Mouse (Mus musculus) embryonic facial prominence, embryonic 12.5 days (tissue): Measurements from ENCODE around the gene Fez1. TPM values are rescaled to one million over a fixed set of nuclear protein-coding genes. Genes with fewer than 3 reads are reported as not detected.

Experiments
- ATAC-seq: fragments of 200-750 bp; cut with Nextera tagmentation; 2 replicates; pipeline ENCODE4 v1.8.0; 2017; ENCODE audit not compliant: insufficient number of reproducible peaks, insufficient read depth, low FRiP score, low TSS enrichment
- H3K27ac ChIP-seq: fragments of 300-500 bp; sonication (generic); 2 replicates; pipeline ENCODE4 v1.5.1; 2016; ENCODE audit warnings: mild to moderate bottlenecking
- H3K27me3 ChIP-seq: fragments of 300-500 bp; sonication (generic); 2 replicates; pipeline ENCODE4 v1.6.1; 2016; ENCODE audit warnings: mild to moderate bottlenecking, moderate library complexity
- H3K36me3 ChIP-seq: fragments of 300-500 bp; sonication (generic); 2 replicates; pipeline ENCODE4 v1.6.1; 2016; ENCODE audit warnings: mild to moderate bottlenecking
- H3K4me1 ChIP-seq: fragments of 300-500 bp; sonication (generic); 2 replicates; pipeline ENCODE4 v1.6.1; 2016
- H3K4me2 ChIP-seq: fragments of 300-500 bp; sonication (generic); replicated peaks from 2 replicates; pipeline ENCODE4 v1.6.1; 2016; ENCODE audit warnings: mild to moderate bottlenecking, moderate library complexity
- H3K4me3 ChIP-seq: fragments of 300-500 bp; sonication (generic); 2 replicates; pipeline ENCODE4 v1.5.1; 2016; ENCODE audit warnings: mild to moderate bottlenecking
- H3K9ac ChIP-seq: fragments of 300-500 bp; sonication (generic); 2 replicates; pipeline ENCODE4 v1.6.1; 2016; ENCODE audit warnings: mild to moderate bottlenecking, moderate library complexity
- H3K9me3 ChIP-seq: fragments of 300-500 bp; sonication (generic); 2 replicates; pipeline ENCODE4 v1.6.1; 2016; ENCODE audit warnings: mild to moderate bottlenecking, moderate library complexity
- WGBS: fragments of 180-500 bp; shearing (Covaris S2); methylation state at CpG from one replicate; pipeline ENCODE4 v1.1.7; 2016; 5-methylcytosine and 5-hydroxymethylcytosine counted together
- polyA plus RNA-seq: library from polyadenylated mRNA; unstranded; fragments of >200 nt; fragmentation: Nextera tagmentation; extraction: Ambion mirVana; gene quantifications from 2 replicates; pipeline ENCODE4 v1.2.1, GENCODE M21; 2016

Gene Fez1
- polyA plus RNA-seq, 1 experiment from 2014 or later = 94.7 TPM

GRCm38 (mm10) chr9:36898560-36898959, 76.9 kb downstream of the Fez1 start:
- H3K27ac ChIP-seq = no peak overlapping the region
- no peaks in the 10 kb centered on the region for H3K4me1 ChIP-seq
- H3K4me3 ChIP-seq = no peak overlapping the region
- H3K9ac ChIP-seq = no peak overlapping the region
- 0 out of 2 replicates have a peak, but pooled peaks cover 3% of the 10 kb centered on the region for H3K36me3 ChIP-seq
- no peak overlapping the region for H3K4me2 ChIP-seq
- no peaks in the 10 kb centered on the region for H3K27me3 ChIP-seq
- H3K9me3 ChIP-seq = no peaks in the 10 kb centered on the region
- no peak for ATAC-seq
- 88% methylated on average over 3 of the region's 3 CpGs for WGBS

- Histone ChIP-seq H3K4me1 (no peaks in the 10 kb centered on the region), H3K27me3 (no peaks in the 10 kb centered on the region), H3K27ac (no peak overlapping the region), H3K4me3 (no peak overlapping the region), H3K9me3 (no peaks in the 10 kb centered on the region), H3K36me3 (0 out of 2 replicates have a peak, but pooled peaks cover 3% of the 10 kb centered on the region), H3K4me2 (no peak overlapping the region), H3K9ac (no peak overlapping the region)
- 87% methylated on average over 4 of the region's 4 CpGs for WGBS
- ATAC-seq = no peak
These were observed 78.8 kb downstream of the Fez1 start for GRCm38 (mm10) chr9:36900464-36900863.

DNA sequence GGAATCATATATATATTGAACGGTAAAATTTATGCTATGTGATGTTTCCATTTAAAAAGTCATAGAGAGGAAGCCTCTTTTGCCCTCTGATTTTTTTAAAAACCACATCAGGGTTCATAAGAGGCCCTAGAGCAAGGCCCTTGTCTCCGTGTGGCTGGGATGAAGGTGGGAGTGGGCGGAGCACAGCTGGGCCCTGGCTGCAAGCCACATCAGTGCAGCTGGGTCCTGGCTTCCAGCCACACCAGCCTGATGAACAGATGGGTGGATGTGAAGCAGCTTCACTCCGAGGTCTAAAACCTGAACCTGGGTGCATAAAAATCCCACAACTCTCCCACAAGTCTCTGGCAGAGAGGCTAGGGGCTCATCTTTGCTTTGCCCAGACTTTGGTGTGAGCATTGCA, 83.8 kb downstream of the Fez1 start:
- Histone ChIP-seq H3K4me3 (no peak overlapping the region), H3K9ac (no peak overlapping the region), H3K4me1 (no peaks in the 10 kb centered on the region), H3K9me3 (no peaks in the 10 kb centered on the region), H3K4me2 (no peak overlapping the region), H3K27ac (no peak overlapping the region), H3K27me3 (no peaks in the 10 kb centered on the region), H3K36me3 (0 out of 2 replicates have a peak, but pooled peaks cover 3% of the 10 kb centered on the region)
- WGBS = 65% methylated on average over 4 of the region's 4 CpGs
- no peak for ATAC-seq

DNA sequence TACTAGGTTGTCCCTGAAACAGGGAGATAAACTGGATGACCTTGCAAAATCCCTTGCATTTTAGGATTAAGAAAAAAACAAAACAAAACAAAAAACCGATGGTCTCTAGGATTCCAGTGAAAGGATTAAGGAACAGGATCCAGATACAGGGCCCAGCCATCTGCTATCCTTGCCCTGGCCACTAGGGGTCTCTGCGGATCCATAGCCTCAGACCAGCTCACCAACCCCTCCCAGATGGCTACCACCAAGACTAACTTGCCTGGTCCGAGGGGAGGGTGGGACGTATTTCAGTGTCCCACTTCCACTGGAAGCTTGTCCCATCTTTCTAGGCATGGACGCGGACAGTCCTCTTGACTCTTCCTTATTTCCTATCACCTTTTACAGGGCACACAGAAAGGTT, 94.7 kb downstream of the Fez1 start:
- Histone ChIP-seq H3K4me2 (peak overlapping the region; percentile 18; the same call in 1 of the 2 replicates), H3K9ac (no peak overlapping the region), H3K9me3 (no peaks in the 10 kb centered on the region), H3K27me3 (no peaks in the 10 kb centered on the region), H3K27ac (peak overlapping the region; percentile 47; the same call in 1 of the 2 replicates), H3K4me3 (no peak overlapping the region), H3K4me1 (peaks cover 15% of the 10 kb centered on the region), H3K36me3 (no peaks in the 10 kb centered on the region)
- 6% methylated on average over 6 of the region's 6 CpGs for WGBS
- ATAC-seq = no peak

GRCm38 (mm10) chr9:36916915-36917314, 95.3 kb downstream of the Fez1 start:
- Histone ChIP-seq H3K4me1 (peaks cover 15% of the 10 kb centered on the region), H3K27ac (peak overlapping the region; percentile 47; the same call in 1 of the 2 replicates), H3K27me3 (no peaks in the 10 kb centered on the region), H3K36me3 (no peaks in the 10 kb centered on the region), H3K4me3 (no peak overlapping the region), H3K9ac (no peak overlapping the region), H3K4me2 (0 out of 2 replicates have a peak overlapping the region, but pooled peaks have one; percentile 18), H3K9me3 (no peaks in the 10 kb centered on the region)
- ATAC-seq = 0 out of 2 replicates have a peak, but pooled peaks have one; percentile 35
- 12% methylated on average over 5 of the region's 5 CpGs for WGBS

GRCm38 (mm10) chr9:36918582-36918981, 96.9 kb downstream of the Fez1 start:
- Histone ChIP-seq H3K9me3 (no peaks in the 10 kb centered on the region), H3K9ac (no peak overlapping the region), H3K4me3 (no peak overlapping the region), H3K4me1 (peaks cover 15% of the 10 kb centered on the region), H3K4me2 (no peak overlapping the region), H3K27ac (no peak overlapping the region), H3K27me3 (no peaks in the 10 kb centered on the region), H3K36me3 (no peaks in the 10 kb centered on the region)
- ATAC-seq = no peak
- 50% methylated on average over 3 of the region's 3 CpGs for WGBS

DNA sequence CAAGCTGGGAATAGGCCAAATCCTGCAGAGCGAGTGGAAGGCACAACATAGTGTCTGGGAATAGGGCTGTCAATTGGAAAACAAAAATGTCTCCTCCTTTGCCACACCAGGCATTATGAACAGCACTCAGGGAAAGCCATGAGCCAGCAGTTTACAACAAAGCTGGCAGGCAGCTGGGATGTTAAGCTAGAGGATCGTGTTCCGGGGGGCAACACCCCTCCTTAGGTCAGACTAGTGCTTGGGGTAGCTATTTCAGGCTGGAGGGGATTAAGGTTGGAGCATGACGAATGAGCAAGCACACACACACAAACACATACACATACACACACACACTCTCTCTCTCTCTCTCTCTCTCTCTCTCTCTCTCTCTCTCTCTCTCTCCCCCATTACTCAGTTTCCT, 97.8 kb downstream of the Fez1 start:
- H3K36me3 ChIP-seq = no peaks in the 10 kb centered on the region
- H3K27ac ChIP-seq = no peak overlapping the region
- H3K27me3 ChIP-seq = no peaks in the 10 kb centered on the region
- no peak overlapping the region for H3K4me2 ChIP-seq
- whole genome bisulfite sequencing = 33% methylated on average over 4 of the region's 4 CpGs
- peaks cover 15% of the 10 kb centered on the region for H3K4me1 ChIP-seq
- no peaks in the 10 kb centered on the region for H3K9me3 ChIP-seq
- H3K9ac ChIP-seq = no peak overlapping the region
- no peak overlapping the region for H3K4me3 ChIP-seq
- 0 out of 2 replicates have a peak, but pooled peaks have one; percentile 11 for ATAC-seq

DNA sequence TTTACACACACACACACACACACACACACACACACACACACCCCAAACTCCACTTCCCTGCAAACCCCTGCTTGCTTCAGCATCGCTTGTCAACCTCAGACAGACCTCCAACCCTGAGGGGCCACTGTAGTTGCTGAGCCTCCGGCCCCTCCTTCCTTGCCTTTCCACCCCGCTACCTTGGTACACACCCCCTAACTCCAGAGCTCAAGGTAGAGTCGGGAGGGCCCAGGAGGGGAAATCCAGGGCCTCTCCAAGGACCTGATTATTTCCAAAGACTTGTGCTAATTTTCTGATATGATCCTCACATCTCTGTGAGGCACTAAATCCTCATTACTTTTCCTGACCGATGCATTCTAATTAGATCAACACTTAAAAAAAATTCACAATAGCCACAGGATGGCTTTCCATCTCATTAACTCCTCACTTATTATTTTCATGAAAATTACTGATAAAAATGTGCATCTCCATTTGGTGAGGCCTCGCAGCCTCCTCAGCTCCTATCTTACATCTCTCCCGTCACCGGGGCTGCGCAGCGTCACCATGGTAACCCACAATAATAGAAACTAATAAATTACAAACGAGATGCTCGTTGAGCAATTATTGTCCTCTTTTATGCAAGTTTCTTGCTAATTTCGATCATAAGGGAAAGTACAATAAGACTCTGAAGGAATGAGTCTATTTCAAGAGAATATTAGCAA, 100.2 kb downstream of the Fez1 start:
- Histone ChIP-seq H3K27ac (no peak overlapping the region), H3K27me3 (no peaks in the 10 kb centered on the region), H3K4me3 (no peak overlapping the region), H3K4me2 (no peak overlapping the region), H3K9me3 (no peaks in the 10 kb centered on the region), H3K4me1 (peaks cover 10% of the 10 kb centered on the region), H3K9ac (no peak overlapping the region), H3K36me3 (no peaks in the 10 kb centered on the region)
- 75% methylated on average over 13 of the region's 13 CpGs for WGBS
- ATAC-seq = no peak

GRCm38 (mm10) chr9:36923753-36924152, 102.1 kb downstream of the Fez1 start:
- no peak for ATAC-seq
- H3K9me3 ChIP-seq = no peaks in the 10 kb centered on the region
- no peaks in the 10 kb centered on the region for H3K36me3 ChIP-seq
- 95% methylated on average over 5 of the region's 5 CpGs for WGBS
- 0 out of 2 replicates have a peak, but pooled peaks cover 5% of the 10 kb centered on the region for H3K4me1 ChIP-seq
- H3K27me3 ChIP-seq = no peaks in the 10 kb centered on the region
- H3K9ac ChIP-seq = no peak overlapping the region
- no peak overlapping the region for H3K4me2 ChIP-seq
- no peak overlapping the region for H3K27ac ChIP-seq
- no peak overlapping the region for H3K4me3 ChIP-seq

Other genes starting within 250 kb of the Fez1 start
- not detected in 2 replicates for gene Gm17689, start 239.2 kb upstream of the Fez1 start, polyA plus RNA-seq
- gene A630095E13Rik, start 178.5 kb upstream of the Fez1 start, polyA plus RNA-seq = not detected in 2 replicates
- 0.14 TPM in 1 of 2 replicates, not detected in the other for gene Acrv1, start 128.6 kb upstream of the Fez1 start, polyA plus RNA-seq
- 50.6 and 51.6 TPM in 2 replicates for gene Chek1, start 94.8 kb upstream of the Fez1 start, polyA plus RNA-seq
- 230 and 245 TPM in 2 replicates for gene Stt3a, start 54.2 kb upstream of the Fez1 start, polyA plus RNA-seq
- gene Ei24, start 24.5 kb upstream of the Fez1 start, polyA plus RNA-seq = 118 and 121 TPM in 2 replicates